Mouse (Mus musculus) erythroblast, embryonic 14.5 days (primary cell): Measurements from ENCODE around the gene Zfp384.

Source experiments
- GATA1 ChIP-seq: IDR thresholded peaks from 2 replicates; pipeline ENCODE4 v1.6.1; 2012; ENCODE audit warnings: low read length, inconsistent platforms, mixed read lengths
- TAL1 ChIP-seq: IDR thresholded peaks from 3 replicates; pipeline ENCODE4 v1.6.1; 2012; ENCODE audit warnings: low read length, inconsistent platforms, mixed read lengths

- no peak for TF ChIP-seq GATA1
- no peak for TF ChIP-seq TAL1
Observed at GRCm38 (mm10) chr6:125061493-125061892, 52.5 kb downstream of the Zfp384 start.
